Mouse (Mus musculus) hematopoietic multipotent progenitor cell, adult 10-12 weeks (in vitro differentiated cells): ENCODE data around the gene Hdac10. TPM values are rescaled to one million over a fixed set of nuclear protein-coding genes. Genes with fewer than 3 reads are reported as not detected.

Experiments used
- polyA plus RNA-seq: library from polyadenylated mRNA; stranded (reverse); fragments of >175 nt; gene quantifications from 2 replicates; pipeline ENCODE4 v1.2.3, GENCODE M21; 2012; ENCODE audit warnings: low replicate concordance

The Hdac10 gene
- polyA plus RNA-seq: 7.1 and 39.2 TPM in 2 replicates

GRCm38 (mm10) chr15:89128382-89129350 is at the start of gene Hdac10:
Hdac10 (minus strand) TSS chr15:89128700.

DNA sequence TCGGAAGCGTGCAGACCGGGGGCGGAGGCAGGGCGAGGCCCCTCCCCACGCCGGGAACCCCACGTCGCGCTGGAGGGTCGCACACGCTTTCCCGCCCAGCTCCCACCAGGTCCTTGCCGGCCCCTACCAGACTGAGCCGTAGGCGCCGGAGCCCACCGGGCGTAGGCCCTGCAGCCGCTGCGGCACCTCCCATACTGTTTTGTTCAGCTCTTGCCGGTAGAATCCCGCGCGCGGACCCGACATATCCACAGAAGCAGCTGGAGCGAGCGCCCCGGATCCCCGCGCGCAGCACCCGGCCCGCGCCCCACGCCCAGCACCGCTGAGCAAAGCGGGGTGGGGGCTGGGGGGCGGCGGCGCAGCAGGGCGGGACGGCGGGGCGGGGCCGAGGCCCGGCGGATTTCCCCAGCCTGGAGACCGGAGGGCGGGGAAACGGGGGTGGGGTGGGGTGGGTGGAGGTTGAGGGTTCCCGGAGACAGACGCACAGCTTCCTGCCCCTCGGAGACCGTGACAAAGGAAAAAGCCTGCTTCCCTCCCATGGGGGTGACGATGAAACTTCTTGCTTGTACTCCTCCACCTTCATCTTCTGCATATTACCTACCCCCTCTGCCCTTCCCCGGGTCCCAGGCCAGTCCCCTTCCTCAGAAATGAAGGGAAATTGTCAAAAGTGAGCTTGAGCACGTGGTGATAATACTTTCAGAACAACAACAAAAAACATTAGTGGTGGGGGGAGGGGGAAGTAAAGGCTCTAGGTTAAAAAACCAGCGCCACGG is 21.0 kb upstream of the Hdac10 start, which contains the start of gene Mapk11:
Gene Mapk11, minus strand, starts transcription at position 358 of the 770 bp plus-strand sequence.

GRCm38 (mm10) chr15:89140659-89141252 is 12.3 kb upstream of the Hdac10 start, which contains the start of gene Mapk12:
Mapk12 (minus strand) TSS chr15:89140703.

GRCm38 (mm10) chr15:89122649-89123366 is 5.7 kb downstream of the Hdac10 start, which contains the start of gene Tubgcp6:
Tubgcp6 (minus strand) TSS chr15:89123112.

DNA sequence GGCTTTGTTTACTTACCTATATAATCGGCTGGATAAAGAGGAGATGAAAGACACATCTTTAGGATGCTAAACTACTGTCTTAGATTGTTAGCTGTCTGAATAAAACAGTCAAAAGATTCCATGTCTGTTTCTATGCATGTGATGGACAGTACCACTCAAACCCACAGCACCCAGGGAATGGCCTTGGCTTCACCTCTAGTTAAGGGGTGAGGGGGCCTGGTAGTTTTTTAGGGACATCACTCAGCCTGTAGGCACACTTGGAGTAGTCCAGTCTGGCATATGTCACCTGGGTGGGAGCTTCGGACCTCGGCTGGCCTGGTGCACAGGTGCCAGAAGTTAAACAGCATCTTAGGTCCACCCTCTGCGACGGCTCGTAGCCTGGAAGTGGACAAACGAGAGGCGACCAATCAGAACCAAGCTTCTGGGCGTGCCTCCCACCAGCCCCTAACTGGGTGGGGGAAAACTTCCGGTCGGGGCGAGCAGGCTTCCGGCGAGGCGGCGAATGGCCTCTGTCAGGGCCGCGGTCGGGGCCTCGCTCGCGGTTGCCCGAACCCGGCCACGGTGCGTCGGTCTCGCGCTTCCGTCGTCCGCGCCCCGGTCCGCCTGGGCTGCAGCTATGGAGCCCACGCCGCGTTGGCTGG is 39.8 kb downstream of the Hdac10 start, which contains the start of gene Selenoo:
Gene Selenoo, plus strand, starts transcription at position 478 of the 641 bp plus-strand sequence.

DNA sequence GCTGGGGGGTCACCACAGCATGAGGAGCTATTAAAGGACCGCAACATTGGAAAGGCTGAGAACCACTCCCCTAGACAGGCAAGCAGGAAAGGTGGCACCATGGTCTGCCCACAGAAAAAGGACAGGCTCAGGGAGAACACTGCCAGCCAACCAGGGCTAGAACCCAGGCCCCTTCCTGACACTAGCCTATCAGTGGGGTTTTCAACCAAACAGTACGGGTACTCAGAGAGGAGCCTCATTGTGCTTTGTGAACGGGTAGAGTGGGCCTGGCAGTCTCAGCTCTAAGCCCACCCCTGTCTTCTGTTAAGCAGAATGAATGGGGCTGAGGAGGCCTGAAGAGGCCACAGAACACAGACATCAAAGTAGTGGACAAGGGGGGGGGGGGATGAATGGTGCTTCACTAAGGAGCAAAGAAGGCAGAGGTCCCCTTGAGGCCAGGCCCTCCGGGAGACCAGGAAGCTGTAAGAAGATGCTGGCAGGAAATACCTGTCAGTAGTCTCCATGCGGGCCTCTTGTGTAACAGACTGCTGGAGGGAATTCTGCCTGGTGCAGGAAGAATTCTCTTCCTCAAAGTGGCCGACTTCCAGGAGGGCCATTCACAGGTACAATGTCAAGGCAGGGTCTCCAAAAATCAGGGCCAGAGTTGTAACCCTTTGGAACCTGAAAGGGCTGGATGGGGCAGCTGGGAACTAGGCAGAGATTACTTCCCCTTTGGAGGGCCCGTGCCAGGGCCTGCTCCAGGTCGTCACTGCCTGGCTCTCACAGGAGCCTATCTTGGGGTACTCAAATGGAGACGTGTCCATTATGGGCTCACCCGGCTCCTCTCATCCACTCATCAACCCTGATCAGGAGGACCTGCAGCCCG is 53.7 kb downstream of the Hdac10 start, which contains the start of gene Trabd:
Gene Trabd, plus strand, starts transcription at position 512 of the 865 bp plus-strand sequence.

Other genes with a start within 250 kb of the Hdac10 start
- gene Ttll8, start 174.3 kb downstream of the Hdac10 start, polyA plus RNA-seq: not detected in 2 replicates
- gene Mlc1, start 149.7 kb downstream of the Hdac10 start, polyA plus RNA-seq: not detected in 2 replicates
- not detected in 2 replicates for gene Mov10l1, start 145.8 kb downstream of the Hdac10 start, polyA plus RNA-seq
- 0.07 and 0.22 TPM in 2 replicates for gene Panx2, start 69.0 kb downstream of the Hdac10 start, polyA plus RNA-seq
- 93.0 and 178 TPM in 2 replicates for gene Trabd, start 53.6 kb downstream of the Hdac10 start, polyA plus RNA-seq
- gene Selenoo, start 39.6 kb downstream of the Hdac10 start, polyA plus RNA-seq: 8.3 and 15.0 TPM in 2 replicates
- gene Tubgcp6, start 5.6 kb downstream of the Hdac10 start, polyA plus RNA-seq: 52.9 and 64.3 TPM in 2 replicates
- gene Mapk12, start 12.0 kb upstream of the Hdac10 start, polyA plus RNA-seq: 5.9 and 9.3 TPM in 2 replicates
- gene Mapk11, start 20.9 kb upstream of the Hdac10 start, polyA plus RNA-seq: 13.6 and 30.8 TPM in 2 replicates
- 114 and 275 TPM in 2 replicates for gene Plxnb2, start 52.1 kb upstream of the Hdac10 start, polyA plus RNA-seq
- gene Dennd6b, start 67.8 kb upstream of the Hdac10 start, polyA plus RNA-seq: 28.6 and 33.7 TPM in 2 replicates
- 175 and 371 TPM in 2 replicates for gene Ppp6r2, start 82.9 kb upstream of the Hdac10 start, polyA plus RNA-seq
- gene Sbf1, start 186.6 kb upstream of the Hdac10 start, polyA plus RNA-seq: 316 and 384 TPM in 2 replicates
- gene Adm2, start 194.0 kb upstream of the Hdac10 start, polyA plus RNA-seq: 0.31 TPM in 1 of 2 replicates, not detected in the other
- gene Miox, start 205.7 kb upstream of the Hdac10 start, polyA plus RNA-seq: not detected in 2 replicates
- 107 and 187 TPM in 2 replicates for gene Lmf2, start 227.0 kb upstream of the Hdac10 start, polyA plus RNA-seq
- gene Ncaph2, start 227.0 kb upstream of the Hdac10 start, polyA plus RNA-seq: 47.9 and 48.1 TPM in 2 replicates
- gene Sco2, start 245.1 kb upstream of the Hdac10 start, polyA plus RNA-seq: 35.5 and 46.3 TPM in 2 replicates
- gene Tymp, start 248.3 kb upstream of the Hdac10 start, polyA plus RNA-seq: 1.3 and 2.9 TPM in 2 replicates